Mouse (Mus musculus) limb, embryonic 10.5 days (tissue): ENCODE measurements around the gene Mtrf1l. TPM values are rescaled to one million over a fixed set of nuclear protein-coding genes. Genes with fewer than 3 reads are reported as not detected.

ENCODE experiments used
- DNase-seq: peaks from one replicate; pipeline ENCODE4 v3.0.0-alpha.2; 2017; ENCODE audit warnings: low spot score
- H3K27ac ChIP-seq: fragments of 300-500 bp; sonication (generic); 2 replicates; pipeline ENCODE4 v1.5.1; 2016; ENCODE audit warnings: mild to moderate bottlenecking
- H3K27me3 ChIP-seq: fragments of 300-500 bp; sonication (generic); 2 replicates; pipeline ENCODE4 v1.6.1; 2016; ENCODE audit warnings: low read depth, mild to moderate bottlenecking; ENCODE audit not compliant: poor library complexity, severe bottlenecking
- H3K36me3 ChIP-seq: fragments of 300-500 bp; sonication (generic); 2 replicates; pipeline ENCODE4 v1.6.1; 2016; ENCODE audit warnings: mild to moderate bottlenecking, moderate library complexity
- H3K4me1 ChIP-seq: fragments of 300-500 bp; sonication (generic); 2 replicates; pipeline ENCODE4 v1.6.1; 2016
- H3K4me3 ChIP-seq: fragments of 300-500 bp; sonication (generic); 2 replicates; pipeline ENCODE4 v1.5.1; 2016; ENCODE audit warnings: mild to moderate bottlenecking, moderate library complexity
- H3K9me3 ChIP-seq: fragments of 300-500 bp; sonication (generic); replicated peaks from 2 replicates; pipeline ENCODE4 v1.6.1; 2016; ENCODE audit warnings: mild to moderate bottlenecking
- WGBS: fragments of 180-500 bp; shearing (Covaris S2); methylation state at CpG from one replicate; pipeline ENCODE4 v1.1.7; 2016; 5-methylcytosine and 5-hydroxymethylcytosine counted together
- polyA plus RNA-seq: library from polyadenylated mRNA; unstranded; fragments of >200 nt; fragmentation: Nextera tagmentation; extraction: Ambion mirVana; gene quantifications from 2 replicates; pipeline ENCODE4 v1.2.1, GENCODE M21; 2016

Mtrf1l gene
- polyA plus RNA-seq, 1 experiment from 2014 or later, result 12.6 TPM

GRCm38 (mm10) chr10:5798069-5798468 is 25.6 kb downstream of the Mtrf1l start:
- Histone ChIP-seq H3K36me3 (peaks cover 55% of the 10 kb centered on the region), H3K27ac (no peak overlapping the region), H3K9me3 (no peaks in the 10 kb centered on the region), H3K4me3 (no peak overlapping the region), H3K4me1 (peaks cover 7% of the 10 kb centered on the region), H3K27me3 (no peaks in the 10 kb centered on the region)
- WGBS, result 84% methylated on average over 4 of the region's 4 CpGs
- DNase-seq, result no peak

GRCm38 (mm10) chr10:5790657-5791056 is 33.1 kb downstream of the Mtrf1l start:
- Histone ChIP-seq H3K27ac (no peak overlapping the region), H3K4me1 (no peaks in the 10 kb centered on the region)

GRCm38 (mm10) chr10:5786923-5787322 is 36.8 kb downstream of the Mtrf1l start:
- Histone ChIP-seq H3K4me1 (no peaks in the 10 kb centered on the region), H3K27me3 (no peaks in the 10 kb centered on the region), H3K4me3 (no peak overlapping the region), H3K36me3 (no peaks in the 10 kb centered on the region), H3K9me3 (no peaks in the 10 kb centered on the region), H3K27ac (no peak overlapping the region)
- WGBS, result 28% methylated on average over 4 of the region's 4 CpGs
- DNase-seq, result no peak

More at GRCm38 (mm10) chr10:5790657-5791056, 33.1 kb downstream of the Mtrf1l start:
- DNase-seq, result peak; percentile 56
- WGBS, result 23% methylated on average over 12 of the region's 12 CpGs
- no peaks in the 10 kb centered on the region for H3K36me3 ChIP-seq
- no peaks in the 10 kb centered on the region for H3K27me3 ChIP-seq
- no peak overlapping the region for H3K4me3 ChIP-seq
- H3K9me3 ChIP-seq, result no peaks in the 10 kb centered on the region

Other genes with a start within 250 kb of the Mtrf1l start
- 2.0 and 2.2 TPM in 2 replicates for gene Myct1, start 230.1 kb downstream of the Mtrf1l start, polyA plus RNA-seq
- not detected in 2 replicates for gene Vip, start 184.7 kb downstream of the Mtrf1l start, polyA plus RNA-seq
- 106 and 125 TPM in 2 replicates for gene Fbxo5, start 18.3 kb downstream of the Mtrf1l start, polyA plus RNA-seq
- gene Rgs17, start 98.5 kb upstream of the Mtrf1l start, polyA plus RNA-seq, result 0.23 and 0.28 TPM in 2 replicates